Mouse (Mus musculus) gonadal fat pad, adult 2 months (tissue): Measurements from ENCODE around the gene Usp54. TPM values are rescaled to one million over a fixed set of nuclear protein-coding genes. Genes with fewer than 3 reads are reported as not detected.
"Not testable (repeated sequence)": the region's sequence is repeated elsewhere in the genome, so short reads cannot be mapped to it uniquely, and the experiment has no call there.

ENCODE experiments used
- DNase-seq: peaks from one replicate; pipeline ENCODE4 v3.0.0-alpha.2; 2012; ENCODE audit warnings: low read depth
- polyA plus RNA-seq: library from polyadenylated mRNA; depleted of rRNA; stranded (reverse); fragments of >200 nt; gene quantifications from 2 replicates; pipeline ENCODE4 v1.2.3, GENCODE M21; 2012

The Usp54 gene
- polyA plus RNA-seq, 1 experiment = 13.0 TPM

DNA sequence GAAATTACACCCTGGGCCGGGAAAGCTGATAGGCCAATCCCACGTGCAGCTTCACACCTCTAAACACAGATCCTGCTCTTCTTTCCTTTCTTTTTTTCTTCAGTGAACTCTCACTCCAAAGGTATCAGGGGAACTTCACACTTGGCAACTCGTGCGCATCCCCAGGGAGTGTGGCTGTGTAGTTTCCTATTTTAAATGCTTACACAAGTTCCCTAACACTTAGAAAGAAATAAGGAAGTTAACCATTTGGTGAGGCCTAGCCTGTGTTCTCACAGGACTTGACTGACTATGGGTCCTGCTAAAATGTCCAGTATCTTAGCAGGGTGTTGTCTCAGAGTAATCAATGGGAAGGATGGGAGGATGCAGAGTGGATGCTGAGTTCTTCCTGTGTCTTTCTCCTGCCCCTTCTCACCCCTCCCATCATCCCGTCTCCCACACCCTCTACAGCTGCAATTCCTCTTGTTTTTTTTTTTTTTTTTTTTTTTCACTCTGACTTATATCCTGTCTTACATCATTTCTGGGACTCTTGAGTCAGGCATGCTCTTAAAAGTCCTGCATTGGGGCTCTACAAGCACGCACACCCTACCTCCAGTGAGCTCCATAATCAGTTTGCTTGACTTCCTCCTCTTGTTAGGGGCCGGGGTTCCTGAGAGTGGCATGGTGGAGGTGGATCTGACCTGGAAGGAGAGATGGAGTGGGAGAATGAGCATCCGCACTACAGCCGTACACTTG, 14.0 kb upstream of the Usp54 start:
- no peak for DNase-seq

DNA sequence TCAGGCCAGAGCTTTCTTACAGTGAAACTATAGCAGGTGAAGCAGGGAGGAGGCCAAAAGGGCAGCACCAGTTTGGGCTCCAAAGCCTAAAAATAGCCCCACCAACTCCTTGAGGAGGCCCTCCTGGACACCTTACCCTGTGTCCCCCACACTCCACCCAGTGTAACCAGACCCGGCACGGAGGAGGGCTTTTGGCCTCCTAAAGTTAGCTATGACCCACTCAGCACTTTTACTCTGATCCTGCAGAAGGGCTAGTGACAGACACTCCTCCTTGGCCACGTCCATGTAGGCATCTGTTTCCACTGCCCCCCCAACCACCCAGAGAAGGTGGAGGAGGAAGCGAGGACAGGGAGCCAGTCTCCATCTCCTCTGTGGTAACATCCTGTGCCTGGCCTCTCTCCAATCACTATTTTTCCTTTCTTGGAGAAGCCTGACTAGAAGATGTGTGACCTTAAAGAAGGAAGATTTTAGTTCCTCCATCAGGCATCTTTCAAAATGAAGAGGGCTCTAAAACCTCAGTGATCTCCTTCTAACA, 10.9 kb upstream of the Usp54 start:
- DNase-seq = no peak

GRCm38 (mm10) chr14:20651000-20651399, 10.1 kb upstream of the Usp54 start:
- DNase-seq = no peak

DNA sequence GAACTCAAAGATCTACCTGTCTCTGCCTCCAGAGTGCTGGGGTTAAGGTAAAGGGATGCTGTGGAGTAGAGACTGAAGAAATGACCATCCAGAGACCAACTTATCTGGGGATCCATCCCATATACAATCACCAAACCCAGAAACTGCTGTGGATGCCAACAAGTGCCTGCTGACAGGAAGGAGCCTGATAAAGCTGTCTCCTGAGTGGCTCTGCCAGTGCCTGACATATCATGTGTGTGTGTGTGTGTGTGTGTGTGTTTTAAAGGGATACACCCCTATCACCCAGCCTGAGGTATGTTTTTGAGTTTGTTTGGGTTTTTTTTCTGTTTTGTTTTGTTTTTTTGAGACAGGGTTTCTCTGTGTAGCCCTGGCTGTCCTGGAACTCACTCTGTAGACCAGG, 5.5 kb upstream of the Usp54 start:
- DNase-seq = no peak

- DNase-seq = no peak
These were observed 4.7 kb upstream of the Usp54 start for GRCm38 (mm10) chr14:20645547-20645946.

- no peak for DNase-seq
These were observed 594 bp upstream of the Usp54 start for GRCm38 (mm10) chr14:20641438-20641875.

DNA sequence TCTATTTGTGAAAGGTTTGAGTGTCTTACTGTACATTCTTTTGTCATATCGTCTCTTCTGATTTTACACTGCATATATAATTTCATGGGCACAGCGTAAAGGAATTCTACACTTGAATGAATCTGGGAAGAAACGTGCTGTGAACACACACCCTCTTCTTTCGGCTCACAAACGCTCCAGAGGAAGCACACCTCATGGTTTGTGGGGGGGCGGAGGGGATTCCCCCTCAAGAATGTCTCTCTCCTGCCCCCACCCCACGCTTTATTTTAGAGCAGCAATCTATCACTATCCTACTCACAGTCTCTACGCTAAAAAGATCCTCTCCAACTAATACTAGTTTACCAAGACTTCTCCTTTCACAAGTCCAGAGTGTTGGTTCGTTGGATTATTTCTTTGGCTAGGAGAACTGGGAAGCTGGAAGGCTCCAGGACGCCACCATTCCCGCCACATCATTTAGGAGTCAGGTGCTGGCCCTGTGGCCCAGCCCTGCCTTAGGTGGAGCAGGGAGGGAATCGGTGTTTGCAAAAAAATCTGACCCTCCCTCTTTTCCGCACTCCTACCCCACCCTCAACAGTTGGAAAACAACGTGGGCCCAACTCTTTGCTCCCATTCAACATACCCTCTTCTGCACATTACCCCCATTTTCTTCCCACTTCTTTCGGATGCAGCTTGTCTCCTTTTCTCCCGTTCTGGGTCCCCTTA, 794 bp downstream of the Usp54 start:
- no peak for DNase-seq

DNA sequence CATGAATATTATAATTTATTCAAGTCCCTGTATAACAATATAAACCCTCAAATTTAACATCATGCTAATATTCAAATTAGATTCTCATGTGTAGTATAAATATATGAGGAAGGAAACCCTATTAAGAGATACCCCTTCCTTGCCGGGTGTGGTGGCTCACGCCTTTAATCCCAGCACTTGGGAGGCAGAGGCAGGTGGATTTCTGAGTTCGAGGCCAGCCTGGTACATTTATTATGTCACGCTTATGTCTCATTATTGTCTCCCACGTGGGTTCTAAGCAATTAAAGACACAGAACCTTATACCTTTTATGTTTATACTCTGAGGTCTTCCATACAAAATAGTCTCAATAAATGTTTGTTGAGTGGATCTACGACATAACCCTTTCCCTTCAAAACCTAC, 2.2 kb downstream of the Usp54 start:
- DNase-seq = no peak

- DNase-seq = no peak
These were observed 2.9 kb downstream of the Usp54 start for GRCm38 (mm10) chr14:20637818-20638574.

DNA sequence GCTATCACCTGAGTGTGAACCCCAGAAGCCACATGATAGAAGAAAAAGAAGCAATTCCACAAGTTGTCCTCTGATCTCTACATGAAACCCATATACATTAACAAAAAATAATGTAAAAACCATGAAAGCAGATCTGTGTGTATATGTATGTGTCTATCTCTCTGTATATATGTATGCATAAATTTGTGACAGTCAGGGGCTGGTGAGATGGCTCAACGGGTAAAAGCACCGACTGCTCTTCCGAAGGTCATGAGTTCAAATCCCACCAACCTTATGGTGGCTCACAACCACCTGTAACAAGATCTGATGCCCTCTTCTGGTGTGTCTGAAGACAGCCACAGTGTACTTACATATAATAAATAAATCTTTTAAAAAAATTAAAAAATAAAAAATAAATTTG, 3.9 kb downstream of the Usp54 start:
- DNase-seq = not testable (repeated sequence)

- no peak for DNase-seq
These were observed 5.3 kb downstream of the Usp54 start for GRCm38 (mm10) chr14:20635546-20635945.

DNA sequence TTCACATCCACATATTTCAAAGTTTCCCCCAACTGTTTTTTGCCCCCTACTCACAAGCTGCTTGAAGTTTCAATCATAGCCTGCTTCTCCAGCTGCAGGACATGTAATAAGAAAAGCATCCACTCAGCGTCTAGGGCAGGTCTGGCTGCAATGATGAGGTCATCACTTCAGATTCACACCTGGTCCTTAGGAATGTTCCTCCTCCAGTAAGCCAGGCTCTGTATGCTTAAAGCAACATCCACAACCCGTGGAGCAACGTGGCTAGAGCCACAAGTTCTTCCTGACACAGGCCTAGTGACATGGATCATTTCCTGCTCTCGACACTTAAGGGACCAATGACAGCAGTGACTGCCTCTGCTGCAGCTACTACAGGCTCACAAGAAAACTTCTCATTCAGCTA, 9.6 kb downstream of the Usp54 start:
- DNase-seq = no peak

DNA sequence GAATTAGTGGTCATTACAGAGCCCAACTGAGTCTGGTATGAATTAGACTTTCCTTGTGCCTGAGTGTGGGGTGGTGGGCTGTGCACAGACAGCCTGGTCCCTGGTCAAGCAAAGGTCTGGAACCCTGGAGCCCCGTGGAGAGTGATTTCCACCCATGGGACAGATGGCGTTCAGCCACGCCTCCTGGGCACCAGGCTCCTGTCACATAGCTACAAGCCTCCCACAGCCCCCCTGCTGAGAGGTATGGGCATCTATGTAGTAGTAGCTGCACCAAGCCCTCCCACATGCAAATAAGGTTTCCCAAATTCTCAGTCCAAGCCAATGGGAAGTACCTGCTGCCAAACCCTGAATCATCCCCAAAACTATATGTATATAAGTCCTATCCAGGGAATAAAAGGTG, 13.9 kb downstream of the Usp54 start:
- no peak for DNase-seq

GRCm38 (mm10) chr14:20626447-20626846, 14.4 kb downstream of the Usp54 start:
- DNase-seq = no peak

GRCm38 (mm10) chr14:20622907-20623306, 18.0 kb downstream of the Usp54 start:
- no peak for DNase-seq

DNA sequence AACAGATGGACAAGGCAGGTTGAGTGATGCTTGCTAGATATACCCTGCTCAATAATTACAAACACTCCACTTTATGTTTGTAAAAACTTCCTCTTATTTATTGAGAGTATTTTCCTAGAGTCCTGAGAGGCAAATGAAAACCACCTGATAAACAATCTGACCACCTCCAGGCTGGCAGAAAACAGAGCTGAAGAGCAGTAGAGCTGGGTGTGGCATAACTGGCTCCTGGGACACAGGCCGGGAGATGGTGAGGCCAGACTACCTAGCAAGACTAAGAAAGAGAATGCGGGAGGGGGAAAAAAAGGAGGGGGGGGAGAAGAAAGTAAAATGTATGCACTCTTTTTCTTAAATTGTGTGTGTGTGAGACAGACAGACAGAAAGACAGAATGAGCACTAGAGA, 18.5 kb downstream of the Usp54 start:
- no peak for DNase-seq

DNA sequence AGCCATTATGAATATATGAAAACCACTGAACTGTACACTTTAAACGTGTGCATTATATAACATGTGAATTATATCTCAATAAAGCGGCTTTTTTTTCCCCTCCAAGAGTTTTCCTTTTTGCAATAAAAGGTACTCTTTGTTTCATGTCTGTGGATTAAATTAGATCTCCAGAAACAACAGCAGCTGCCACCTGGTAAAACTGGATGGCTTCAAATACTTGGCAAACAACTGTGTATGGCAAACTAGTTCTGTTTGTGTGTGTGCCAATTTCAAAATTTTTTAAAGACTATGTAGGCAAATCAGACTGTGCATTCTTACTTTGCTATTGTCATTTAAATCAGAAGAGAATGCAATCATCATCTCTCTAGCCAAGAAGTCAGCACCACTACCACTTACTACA, 19.0 kb downstream of the Usp54 start:
- DNase-seq = no peak

- DNase-seq = no peak
These were observed 21.7 kb downstream of the Usp54 start for GRCm38 (mm10) chr14:20619131-20619530.

- no peak for DNase-seq
These were observed 22.7 kb downstream of the Usp54 start for GRCm38 (mm10) chr14:20618211-20618610.

GRCm38 (mm10) chr14:20616421-20616820, 24.4 kb downstream of the Usp54 start:
- no peak for DNase-seq

DNA sequence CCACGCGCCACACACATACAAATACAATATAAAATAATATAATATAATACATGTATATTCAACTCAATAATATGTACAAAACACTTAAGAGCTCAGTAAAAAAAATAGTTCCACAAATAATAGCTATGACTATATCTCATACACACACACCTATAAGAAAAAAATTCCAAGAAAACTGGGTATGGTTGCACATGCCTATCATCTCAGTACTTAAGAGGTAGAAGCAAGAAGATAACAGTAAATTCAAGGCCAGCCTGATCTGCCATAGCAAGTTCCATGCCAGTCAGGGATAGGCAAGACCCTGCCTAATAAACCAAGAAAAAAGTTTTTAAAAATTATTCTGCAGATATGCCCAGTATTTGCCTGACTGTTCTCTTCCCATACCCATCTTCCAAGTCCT, 25.8 kb downstream of the Usp54 start:
- no peak for DNase-seq

- peak; percentile 70 for DNase-seq
These were observed 28.0 kb downstream of the Usp54 start for GRCm38 (mm10) chr14:20612820-20613219.
